Mouse (Mus musculus): Measurements from ENCODE around the gene Pam16. TPM values are rescaled to one million over a fixed set of nuclear protein-coding genes. Genes with fewer than 3 reads are reported as not detected.

The Pam16 gene
- polyA plus RNA-seq (2015; fragmentation: Nextera tagmentation; extraction: Ambion mirVana): 137 and 182 TPM in 2 replicates

DNA sequence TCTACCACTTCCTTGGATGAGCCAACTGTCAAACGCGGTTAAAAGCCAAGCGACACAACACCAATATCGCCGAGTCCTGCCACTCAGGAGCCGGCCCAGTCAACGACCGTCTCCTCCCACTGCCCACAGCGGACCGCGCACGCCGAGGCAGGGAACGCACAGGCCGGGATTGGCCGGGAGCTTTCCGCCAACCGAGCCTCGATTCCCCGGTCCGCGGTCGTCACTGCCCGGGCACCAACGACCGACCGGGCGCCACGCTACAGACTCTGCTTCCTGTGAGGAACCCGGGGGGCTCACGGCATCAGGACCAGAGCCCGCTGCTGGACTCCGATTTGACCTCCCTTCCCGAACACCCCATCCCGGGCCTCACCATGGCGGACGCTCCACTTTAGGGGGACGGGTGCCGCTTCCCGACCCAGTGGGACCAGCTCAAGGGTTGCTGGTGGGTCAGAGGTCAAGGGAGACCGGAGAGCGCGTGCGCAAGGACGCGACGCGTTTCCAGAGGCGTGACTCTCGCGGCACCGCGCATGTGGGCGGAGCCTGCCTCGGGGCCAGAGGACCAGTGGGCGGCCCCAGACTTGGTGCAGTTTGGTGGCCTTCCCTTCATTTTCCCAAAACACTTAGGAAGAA, at the start of gene Pam16:
Pam16 (minus strand) TSS at position 508 of the 630 bp plus-strand sequence.

DNA sequence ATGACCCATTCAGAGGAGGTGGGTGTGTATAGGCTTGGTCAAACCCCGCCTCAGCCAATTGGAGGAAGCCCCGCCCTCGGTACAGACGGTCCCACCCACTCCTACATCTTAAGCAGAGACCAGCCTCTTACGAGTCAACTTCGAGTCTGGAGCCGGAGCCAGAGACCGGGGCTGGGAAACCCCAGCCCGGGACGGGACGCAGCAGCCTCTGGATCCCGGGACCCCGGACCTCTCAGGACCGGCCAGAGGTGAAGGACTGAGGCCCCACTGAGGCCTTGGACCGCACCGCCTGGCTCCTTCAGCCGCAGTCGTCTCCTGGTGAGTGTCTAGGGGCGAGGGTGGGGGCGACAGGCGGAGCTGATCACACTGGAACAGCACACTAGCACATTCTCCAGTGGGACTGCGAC, 15.0 kb upstream of the Pam16 start, which contains the start of the genes Vasn and Dnaja3:
Vasn (plus strand) TSS at position 111 of the 407 bp plus-strand sequence.
Dnaja3 (plus strand) TSS at position 159 of the 407 bp plus-strand sequence.

DNA sequence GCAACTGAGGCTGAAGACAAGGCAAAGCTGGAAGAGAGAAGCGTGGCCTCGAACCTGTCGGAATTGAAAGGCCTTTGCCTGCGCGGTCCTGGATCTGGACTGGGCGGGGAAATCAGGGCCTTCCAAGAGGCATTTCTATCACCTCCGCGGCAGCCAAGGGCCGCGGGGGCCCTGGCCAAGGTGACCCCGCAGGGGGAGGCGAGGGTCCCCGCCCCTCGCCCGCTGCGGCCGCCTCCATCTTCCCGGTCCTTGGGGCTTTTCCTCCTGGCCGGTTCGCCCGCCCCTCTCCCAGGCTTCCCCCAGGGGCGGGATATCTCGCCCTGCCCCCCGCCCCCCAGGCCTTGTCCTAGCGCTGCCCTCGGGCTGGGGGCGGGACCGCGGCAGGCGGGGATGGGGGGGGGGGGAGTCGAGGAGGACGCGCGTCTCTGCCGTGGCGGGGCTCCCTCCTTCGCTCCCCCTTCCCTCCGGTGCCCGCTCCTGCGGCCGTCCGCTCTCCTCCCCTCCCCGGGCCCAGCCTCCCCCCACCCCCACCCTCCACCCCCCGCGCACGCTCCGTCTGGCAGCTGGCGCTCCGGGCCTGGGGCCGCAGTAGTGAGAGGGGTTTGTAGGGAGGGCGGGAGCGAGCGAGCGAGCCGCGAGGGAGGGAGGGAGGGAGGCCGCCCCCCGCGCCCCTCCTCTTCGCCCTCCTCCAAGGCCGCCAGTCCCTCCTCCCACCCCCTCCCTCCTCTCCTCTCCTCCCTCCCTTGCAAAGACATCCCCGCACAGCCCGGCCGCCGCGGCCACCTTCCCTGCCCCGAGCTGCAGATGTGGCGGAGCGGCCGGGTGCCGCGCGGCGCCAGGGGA, 30.6 kb downstream of the Pam16 start, which contains the start of gene Glis2:
Glis2 (plus strand) TSS at position 743 of the 843 bp plus-strand sequence.

Other genes starting within 250 kb of the Pam16 start
- gene Adcy9, start 204.5 kb downstream of the Pam16 start, polyA plus RNA-seq (2015; fragmentation: Nextera tagmentation; extraction: Ambion mirVana): 3.1 and 6.9 TPM in 2 replicates
- 4.1 and 5.3 TPM in 2 replicates for gene Srl, start 83.2 kb downstream of the Pam16 start, polyA plus RNA-seq (2015; fragmentation: Nextera tagmentation; extraction: Ambion mirVana)
- gene Tfap4, start 65.1 kb downstream of the Pam16 start, polyA plus RNA-seq (2015; fragmentation: Nextera tagmentation; extraction: Ambion mirVana): 9.4 and 9.6 TPM in 2 replicates
- 31.0 and 33.8 TPM in 2 replicates for gene Glis2, start 30.3 kb downstream of the Pam16 start, polyA plus RNA-seq (2015; fragmentation: Nextera tagmentation; extraction: Ambion mirVana)
- 12.7 and 21.1 TPM in 2 replicates for gene Vasn, start 15.0 kb upstream of the Pam16 start, polyA plus RNA-seq (2015; fragmentation: Nextera tagmentation; extraction: Ambion mirVana)
- 37.4 and 74.1 TPM in 2 replicates for gene Dnaja3, start 15.0 kb upstream of the Pam16 start, polyA plus RNA-seq (2015; fragmentation: Nextera tagmentation; extraction: Ambion mirVana)
- 9.9 and 10.5 TPM in 2 replicates for gene Coro7, start 54.8 kb upstream of the Pam16 start, polyA plus RNA-seq (2015; fragmentation: Nextera tagmentation; extraction: Ambion mirVana)
- gene Nmral1, start 94.4 kb upstream of the Pam16 start, polyA plus RNA-seq (2015; fragmentation: Nextera tagmentation; extraction: Ambion mirVana): 20.7 and 23.2 TPM in 2 replicates
- gene Hmox2, start 101.4 kb upstream of the Pam16 start, polyA plus RNA-seq (2015; fragmentation: Nextera tagmentation; extraction: Ambion mirVana): 92.9 and 106 TPM in 2 replicates
- 59.6 and 97.5 TPM in 2 replicates for gene Cdip1, start 165.3 kb upstream of the Pam16 start, polyA plus RNA-seq (2015; fragmentation: Nextera tagmentation; extraction: Ambion mirVana)
- 0.26 and 0.35 TPM in 2 replicates for gene 4930562C15Rik, start 210.4 kb upstream of the Pam16 start, polyA plus RNA-seq (2015; fragmentation: Nextera tagmentation; extraction: Ambion mirVana)

Measured in adrenal gland, postnatal 0 days (tissue).